Mouse (Mus musculus): ENCODE data around the gene Fgf18. TPM values are rescaled to one million over a fixed set of nuclear protein-coding genes. Genes with fewer than 3 reads are reported as not detected.

Fgf18 gene
- total RNA-seq, 2 experiments from 2014 or later: 19.9 to 21.2 TPM

- peak in 1 of 2 experiments; percentile 64 for DNase-seq (ENCODE audit: low spot score in 2 of 2)
Measured at GRCm38 (mm10) chr11:33075293-33075692, 71.9 kb downstream of the Fgf18 start.

GRCm38 (mm10) chr11:33074541-33074940 is 72.7 kb downstream of the Fgf18 start:
- DNase-seq (ENCODE audit: low spot score in 2 of 2): peak in 1 of 2 experiments; percentile 30

- no peak for DNase-seq (ENCODE audit: low spot score in 2 of 2)
Measured at GRCm38 (mm10) chr11:33071358-33071922, 75.8 kb downstream of the Fgf18 start.

- DNase-seq (ENCODE audit: low spot score in 2 of 2): no peak
Measured at GRCm38 (mm10) chr11:33070520-33070919, 76.7 kb downstream of the Fgf18 start.

Other genes starting within 250 kb of the Fgf18 start
- 100 to 1,000 TPM; 331 to 334 TPM for gene Npm1, start 15.8 kb upstream of the Fgf18 start, total RNA-seq (2021)
- not detected for gene Tlx3, start 56.2 kb upstream of the Fgf18 start, total RNA-seq (2021)
- under 1 TPM in 1 of 2 experiments, not detected in 1; 0.49 TPM for gene Gm12117, start 129.3 kb upstream of the Fgf18 start, total RNA-seq (2021)